Mouse (Mus musculus) neural tube, embryonic 10.5 days (tissue): ENCODE results near the gene Macrod2.

ENCODE experiments used
- DNase-seq: peaks from one replicate; pipeline ENCODE4 v3.0.0-alpha.2; 2017; ENCODE audit warnings: low spot score; ENCODE audit errors: extremely low spot score

Gene Macrod2

GRCm38 (mm10) chr2:140561426-140561825, 166.3 kb downstream of the Macrod2 start:
- no peak for DNase-seq

GRCm38 (mm10) chr2:140570874-140571273, 175.8 kb downstream of the Macrod2 start:
- no peak for DNase-seq

- no peak for DNase-seq
Measured at GRCm38 (mm10) chr2:140592537-140593261, 197.6 kb downstream of the Macrod2 start.

GRCm38 (mm10) chr2:140596906-140597305, 201.8 kb downstream of the Macrod2 start:
- no peak for DNase-seq

GRCm38 (mm10) chr2:140615451-140615850, 220.3 kb downstream of the Macrod2 start:
- DNase-seq, result no peak

GRCm38 (mm10) chr2:140621730-140622337, 226.7 kb downstream of the Macrod2 start:
- DNase-seq, result no peak

GRCm38 (mm10) chr2:140653481-140653880, 258.4 kb downstream of the Macrod2 start:
- no peak for DNase-seq

GRCm38 (mm10) chr2:140653978-140654377, 258.9 kb downstream of the Macrod2 start:
- no peak for DNase-seq

GRCm38 (mm10) chr2:140662673-140663072, 267.6 kb downstream of the Macrod2 start:
- DNase-seq, result no peak

GRCm38 (mm10) chr2:140664381-140664780, 269.3 kb downstream of the Macrod2 start:
- no peak for DNase-seq

- no peak for DNase-seq
Measured at GRCm38 (mm10) chr2:140666846-140667245, 271.7 kb downstream of the Macrod2 start.

- DNase-seq, result no peak
Measured at GRCm38 (mm10) chr2:140667261-140668047, 272.3 kb downstream of the Macrod2 start.

GRCm38 (mm10) chr2:140668311-140668710, 273.2 kb downstream of the Macrod2 start:
- peak; percentile 75 for DNase-seq

GRCm38 (mm10) chr2:140669081-140669480, 274.0 kb downstream of the Macrod2 start:
- DNase-seq, result no peak

GRCm38 (mm10) chr2:140669786-140670185, 274.7 kb downstream of the Macrod2 start:
- DNase-seq, result no peak

GRCm38 (mm10) chr2:140670457-140670856, 275.3 kb downstream of the Macrod2 start:
- DNase-seq, result peak; percentile 76

- peak; percentile 84 for DNase-seq
Measured at GRCm38 (mm10) chr2:140670963-140671702, 276.0 kb downstream of the Macrod2 start, which contains the start of gene Flrt3. Gene Flrt3 (minus strand): TSS chr2:140671469.

- DNase-seq, result no peak
Measured at GRCm38 (mm10) chr2:140673466-140673865, 278.4 kb downstream of the Macrod2 start.

- DNase-seq, result no peak
Measured at GRCm38 (mm10) chr2:140676728-140677127, 281.6 kb downstream of the Macrod2 start.

- DNase-seq, result no peak
Measured at GRCm38 (mm10) chr2:140690906-140691305, 295.8 kb downstream of the Macrod2 start.

- DNase-seq, result no peak
Measured at GRCm38 (mm10) chr2:140691403-140691802, 296.3 kb downstream of the Macrod2 start.
